Mouse (Mus musculus) gastrocnemius, adult 2 months (tissue): ENCODE measurements around the gene Tmem39a. TPM values are rescaled to one million over a fixed set of nuclear protein-coding genes. Genes with fewer than 3 reads are reported as not detected.
A peak's percentile ranks its signal among the peaks of the same experiment; 100 is the strongest.

ENCODE experiments used
- DNase-seq: peaks from one replicate; pipeline ENCODE4 v3.0.0; 2022
- H3K27ac ChIP-seq: fragments of 200-600 bp; 2 replicates; pipeline ENCODE4 v1.8.1; 2022; ENCODE audit warnings: mild to moderate bottlenecking
- H3K4me3 ChIP-seq: fragments of 200-600 bp; 2 replicates; pipeline ENCODE4 v1.8.1; 2022; ENCODE audit warnings: mild to moderate bottlenecking, moderate library complexity
- CTCF ChIP-seq: fragments of 200-600 bp; IDR thresholded peaks from 2 replicates; pipeline ENCODE4 v1.8.1; 2022; ENCODE audit warnings: antibody characterized with exemption, mild to moderate bottlenecking, moderate library complexity
- intact Hi-C: fragments of 180-260 bp; cut with DNase I; formaldehyde crosslinking; loops from one replicate; pipeline ENCODE4 v1.15.1; 2025
- total RNA-seq, 2 experiments: library from RNA; stranded (reverse); gene quantifications; 2 replicates each; pipeline ENCODE4 v1.2.3; 2021

The Tmem39a gene
- total RNA-seq, 2 experiments from 2014 or later: 17.4 to 20.7 TPM

- intact Hi-C loops: no loop called here
- Histone ChIP-seq H3K27ac (no peak overlapping the region), H3K4me3 (no peak overlapping the region)
- DNase-seq: no peak
- no peak for TF ChIP-seq CTCF
Observed at GRCm38 (mm10) chr16:38555988-38556387, 2.5 kb upstream of the Tmem39a start.

GRCm38 (mm10) chr16:38562131-38562967 is 3.9 kb downstream of the Tmem39a start:
- DNase-seq: peak; percentile 97
- Histone ChIP-seq H3K4me3 (peak overlapping the region; percentile 86), H3K27ac (peak overlapping the region; percentile 92)
- intact Hi-C loops: loop anchor here (5.0 kb wide), 1 partner anchor 40 kb away; the partner anchor contains the start of gene Timmdc1
- no peak for TF ChIP-seq CTCF

- H3K27ac ChIP-seq: peak overlapping the region; percentile 92
- TF ChIP-seq CTCF: no peak
- no peak for DNase-seq
- intact Hi-C loops: loop anchor here (5.0 kb wide), 1 partner anchor 41 kb away; the partner anchor contains the start of gene Timmdc1
- peak overlapping the region; percentile 86 for H3K4me3 ChIP-seq
Observed at GRCm38 (mm10) chr16:38562968-38563327, 4.5 kb downstream of the Tmem39a start.

GRCm38 (mm10) chr16:38563516-38563915 is 5.0 kb downstream of the Tmem39a start:
- intact Hi-C loops: loop anchor here (5.0 kb wide), 1 partner anchor 41 kb away; the partner anchor contains the start of gene Timmdc1
- peak overlapping the region; percentile 92 for H3K27ac ChIP-seq
- DNase-seq: no peak
- peak overlapping the region; percentile 86 for H3K4me3 ChIP-seq
- no peak for TF ChIP-seq CTCF

GRCm38 (mm10) chr16:38568192-38568591 is 9.7 kb downstream of the Tmem39a start:
- Histone ChIP-seq H3K4me3 (no peak overlapping the region), H3K27ac (no peak overlapping the region)
- TF ChIP-seq CTCF: no peak
- intact Hi-C loops: no loop called here
- no peak for DNase-seq

- H3K27ac ChIP-seq: no peak overlapping the region
- no peak for DNase-seq
- TF ChIP-seq CTCF: no peak
- intact Hi-C loops: no loop called here
- no peak overlapping the region for H3K4me3 ChIP-seq
Observed at GRCm38 (mm10) chr16:38571481-38571880, 13.0 kb downstream of the Tmem39a start.

- no peak overlapping the region for H3K4me3 ChIP-seq
- intact Hi-C loops: no loop called here
- H3K27ac ChIP-seq: no peak overlapping the region
- no peak for DNase-seq
- no peak for TF ChIP-seq CTCF
Observed at GRCm38 (mm10) chr16:38584761-38585160, 26.3 kb downstream of the Tmem39a start.

GRCm38 (mm10) chr16:38585186-38585585 is 26.7 kb downstream of the Tmem39a start:
- intact Hi-C loops: no loop called here
- no peak overlapping the region for H3K27ac ChIP-seq
- DNase-seq: no peak
- H3K4me3 ChIP-seq: no peak overlapping the region
- TF ChIP-seq CTCF: no peak

- H3K27ac ChIP-seq: no peak overlapping the region; the same call in 1 of the 2 replicates
- DNase-seq: no peak
- intact Hi-C loops: no loop called here
- TF ChIP-seq CTCF: no peak
- no peak overlapping the region for H3K4me3 ChIP-seq
Observed at GRCm38 (mm10) chr16:38587163-38587562, 28.7 kb downstream of the Tmem39a start.

- no peak for DNase-seq
- Histone ChIP-seq H3K4me3 (no peak overlapping the region), H3K27ac (peak overlapping the region; percentile 12; the same call in 1 of the 2 replicates)
- intact Hi-C loops: no loop called here
- no peak for TF ChIP-seq CTCF
Observed at GRCm38 (mm10) chr16:38587572-38587971, 29.1 kb downstream of the Tmem39a start.

- peak; percentile 4; the same call in 1 of the 2 replicates for TF ChIP-seq CTCF
- Histone ChIP-seq H3K4me3 (no peak overlapping the region; the same call in 1 of the 2 replicates), H3K27ac (peak overlapping the region; percentile 78)
- no peak for DNase-seq
- intact Hi-C loops: no loop called here
Observed at GRCm38 (mm10) chr16:38591506-38591905, 33.0 kb downstream of the Tmem39a start.

GRCm38 (mm10) chr16:38592026-38592678 is 33.7 kb downstream of the Tmem39a start:
- Histone ChIP-seq H3K4me3 (no peak overlapping the region; the same call in 1 of the 2 replicates), H3K27ac (peak overlapping the region; percentile 78)
- DNase-seq: no peak
- intact Hi-C loops: no loop called here
- no peak for TF ChIP-seq CTCF

GRCm38 (mm10) chr16:38592946-38593345 is 34.4 kb downstream of the Tmem39a start:
- TF ChIP-seq CTCF: no peak
- Histone ChIP-seq H3K4me3 (no peak overlapping the region), H3K27ac (peak overlapping the region; percentile 78)
- DNase-seq: no peak
- intact Hi-C loops: no loop called here
